Mouse (Mus musculus): ENCODE results near the gene Hnrnpu. TPM values are rescaled to one million over a fixed set of nuclear protein-coding genes. Genes with fewer than 3 reads are reported as not detected.
A peak's percentile ranks its signal among the peaks of the same experiment; 100 is the strongest.

Gene Hnrnpu
- polyA plus RNA-seq (2012; rRNA removed): 37.7 and 51.6 TPM in 2 replicates

DNA sequence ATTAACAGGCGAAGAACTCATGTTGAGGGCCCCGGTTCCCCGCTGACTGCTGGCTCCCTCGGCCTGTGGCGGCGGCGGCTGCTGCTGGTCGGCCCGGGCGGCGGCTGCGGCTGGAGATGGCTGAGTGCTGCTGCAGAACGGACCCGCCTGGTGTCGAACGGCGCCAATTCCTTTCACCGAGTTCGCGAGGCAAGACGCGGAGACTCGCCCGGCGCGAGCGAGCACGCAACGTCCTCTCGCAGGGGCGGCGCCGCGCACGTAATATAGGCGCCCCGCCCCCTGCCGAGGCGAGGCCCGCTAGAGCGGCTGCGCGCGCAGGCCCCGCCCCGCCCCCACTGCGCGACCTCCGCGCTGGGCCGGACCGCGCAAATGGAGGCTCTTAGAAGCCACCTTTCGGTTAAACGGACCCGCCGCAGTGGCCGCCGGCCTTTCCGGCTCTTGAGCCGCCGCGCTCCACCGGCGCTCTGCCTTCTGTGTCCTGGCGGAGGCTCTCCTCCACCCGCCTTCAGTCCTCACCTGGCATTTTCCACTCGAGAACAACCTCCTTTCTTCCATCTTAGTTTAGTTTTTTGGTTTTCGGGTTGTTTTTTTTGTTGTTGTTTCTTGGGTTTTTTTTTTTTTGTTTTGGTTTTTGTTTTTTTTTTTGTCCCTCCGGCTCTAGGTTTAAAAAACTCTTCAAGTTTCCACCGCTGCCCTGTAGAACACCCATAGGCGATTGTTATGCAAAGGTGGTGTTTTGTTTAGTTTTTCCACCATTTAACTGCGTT is at the start of gene Hnrnpu:
TSS of gene Hnrnpu (minus strand) at position 247 of the 767 bp plus-strand sequence.
- peak; percentile 98 for DNase-seq
- Histone ChIP-seq H3K36me3 (ENCODE audit: control insufficient read depth, insufficient read depth, low read length) (peaks cover 7% of the 10 kb centered on the region), H3K4me3 (ENCODE audit: insufficient read depth, low read depth, low read length) (peak within 1 kb of the TSS; percentile 100), H3K27ac (ENCODE audit: insufficient read depth, low read depth, low read length) (peak within 1 kb of the TSS; percentile 98), H3K4me1 (ENCODE audit: control insufficient read depth, insufficient read depth, low read length) (peaks cover 5% of the 10 kb centered on the region; the same call in 1 of the 2 replicates), H3K27me3 (replicated peaks; ENCODE audit: control insufficient read depth, insufficient read depth, low read length) (no peaks in the 10 kb centered on the region)
- TF ChIP-seq CTCF (conservative IDR thresholded peaks at IDR 0.05; ENCODE audit: insufficient read depth, insufficient read length, low read depth, low read length): no peak
- peak; percentile 96 for TF ChIP-seq POLR2A (IDR thresholded peaks at IDR 0.05; ENCODE audit: low read depth, low read length)
- under 1% methylated on average over 72 of the region's 73 CpGs for WGBS

- no peaks in the 10 kb centered on the region for H3K36me3 ChIP-seq (ENCODE audit: control insufficient read depth, insufficient read depth, low read length)
- DNase-seq: no peak
- no peak for TF ChIP-seq CTCF (conservative IDR thresholded peaks at IDR 0.05; ENCODE audit: insufficient read depth, insufficient read length, low read depth, low read length)
- no peak for TF ChIP-seq POLR2A (IDR thresholded peaks at IDR 0.05; ENCODE audit: low read depth, low read length)
- no peaks in the 10 kb centered on the region for H3K4me1 ChIP-seq (ENCODE audit: control insufficient read depth, insufficient read depth, low read length)
- H3K4me3 ChIP-seq (ENCODE audit: insufficient read depth, low read depth, low read length): no peak overlapping the region
- H3K27me3 ChIP-seq (replicated peaks; ENCODE audit: control insufficient read depth, insufficient read depth, low read length): no peaks in the 10 kb centered on the region
- no peak overlapping the region for H3K27ac ChIP-seq (ENCODE audit: insufficient read depth, low read depth, low read length)
Measured at GRCm38 (mm10) chr1:178382165-178382564, 44.6 kb upstream of the Hnrnpu start.

DNA sequence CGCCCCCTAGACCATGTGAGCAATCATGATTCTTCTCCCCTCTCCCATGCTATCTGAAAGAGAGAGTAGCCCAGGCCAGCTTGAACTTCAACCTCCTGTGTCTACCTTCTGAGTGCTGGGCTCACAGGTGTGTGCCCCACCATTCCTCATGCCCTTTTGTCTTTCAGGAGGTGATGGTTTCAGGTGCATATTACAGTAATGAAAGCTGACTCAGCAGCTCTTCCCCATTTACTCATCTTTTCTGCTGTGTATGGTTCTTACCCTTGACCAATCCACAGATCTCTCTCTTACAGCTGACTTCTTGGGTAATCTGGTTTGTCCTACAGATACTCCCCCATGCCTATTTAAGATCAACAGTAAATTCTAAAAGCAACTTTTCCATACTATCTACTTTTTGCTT is 41.6 kb upstream of the Hnrnpu start:
- TF ChIP-seq CTCF (conservative IDR thresholded peaks at IDR 0.05; ENCODE audit: insufficient read depth, insufficient read length, low read depth, low read length): no peak
- no peak for TF ChIP-seq POLR2A (IDR thresholded peaks at IDR 0.05; ENCODE audit: low read depth, low read length)
- WGBS: 100% methylated on average over 1 of the region's 1 CpGs
- Histone ChIP-seq H3K4me3 (ENCODE audit: insufficient read depth, low read depth, low read length) (no peak overlapping the region), H3K27me3 (replicated peaks; ENCODE audit: control insufficient read depth, insufficient read depth, low read length) (no peaks in the 10 kb centered on the region), H3K27ac (ENCODE audit: insufficient read depth, low read depth, low read length) (no peak overlapping the region), H3K36me3 (ENCODE audit: control insufficient read depth, insufficient read depth, low read length) (no peaks in the 10 kb centered on the region), H3K4me1 (ENCODE audit: control insufficient read depth, insufficient read depth, low read length) (no peaks in the 10 kb centered on the region)
- no peak for DNase-seq

- DNase-seq: no peak
- H3K4me3 ChIP-seq (ENCODE audit: insufficient read depth, low read depth, low read length): no peak overlapping the region
- no peaks in the 10 kb centered on the region for H3K4me1 ChIP-seq (ENCODE audit: control insufficient read depth, insufficient read depth, low read length)
- no peak for TF ChIP-seq CTCF (conservative IDR thresholded peaks at IDR 0.05; ENCODE audit: insufficient read depth, insufficient read length, low read depth, low read length)
- TF ChIP-seq POLR2A (IDR thresholded peaks at IDR 0.05; ENCODE audit: low read depth, low read length): no peak
- no peaks in the 10 kb centered on the region for H3K27me3 ChIP-seq (replicated peaks; ENCODE audit: control insufficient read depth, insufficient read depth, low read length)
- WGBS: 82% methylated on average over 3 of the region's 3 CpGs
- no peaks in the 10 kb centered on the region for H3K36me3 ChIP-seq (ENCODE audit: control insufficient read depth, insufficient read depth, low read length)
- no peak overlapping the region for H3K27ac ChIP-seq (ENCODE audit: insufficient read depth, low read depth, low read length)
Measured at GRCm38 (mm10) chr1:178378115-178378514, 40.5 kb upstream of the Hnrnpu start.

DNA sequence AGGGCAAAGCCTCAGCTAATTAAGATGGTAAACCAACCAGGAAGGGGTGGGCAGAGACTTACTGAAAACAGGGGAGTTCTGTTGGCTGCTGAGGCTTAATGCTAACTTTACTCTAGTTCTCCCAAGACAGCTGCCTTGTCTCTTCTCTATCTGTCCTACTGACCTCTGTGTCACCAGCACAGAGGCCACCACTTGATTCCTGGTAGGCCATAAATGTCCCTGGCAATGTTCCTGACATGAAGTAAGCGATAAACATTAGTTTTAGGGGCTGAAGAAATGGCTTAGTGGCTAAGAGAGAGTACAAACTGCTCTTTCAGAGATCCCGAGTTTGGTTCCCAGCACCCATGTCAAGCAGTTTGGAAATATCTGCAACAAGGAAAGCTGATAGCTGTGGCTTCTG is 39.3 kb upstream of the Hnrnpu start:
- Histone ChIP-seq H3K27me3 (replicated peaks; ENCODE audit: control insufficient read depth, insufficient read depth, low read length) (no peaks in the 10 kb centered on the region), H3K36me3 (ENCODE audit: control insufficient read depth, insufficient read depth, low read length) (no peaks in the 10 kb centered on the region), H3K4me1 (ENCODE audit: control insufficient read depth, insufficient read depth, low read length) (no peaks in the 10 kb centered on the region), H3K4me3 (ENCODE audit: insufficient read depth, low read depth, low read length) (no peak overlapping the region), H3K27ac (ENCODE audit: insufficient read depth, low read depth, low read length) (no peak overlapping the region)
- TF ChIP-seq POLR2A (IDR thresholded peaks at IDR 0.05; ENCODE audit: low read depth, low read length): no peak
- no peak for TF ChIP-seq CTCF (conservative IDR thresholded peaks at IDR 0.05; ENCODE audit: insufficient read depth, insufficient read length, low read depth, low read length)
- DNase-seq: peak; percentile 25
- WGBS: 64% methylated on average over 2 of the region's 2 CpGs

DNA sequence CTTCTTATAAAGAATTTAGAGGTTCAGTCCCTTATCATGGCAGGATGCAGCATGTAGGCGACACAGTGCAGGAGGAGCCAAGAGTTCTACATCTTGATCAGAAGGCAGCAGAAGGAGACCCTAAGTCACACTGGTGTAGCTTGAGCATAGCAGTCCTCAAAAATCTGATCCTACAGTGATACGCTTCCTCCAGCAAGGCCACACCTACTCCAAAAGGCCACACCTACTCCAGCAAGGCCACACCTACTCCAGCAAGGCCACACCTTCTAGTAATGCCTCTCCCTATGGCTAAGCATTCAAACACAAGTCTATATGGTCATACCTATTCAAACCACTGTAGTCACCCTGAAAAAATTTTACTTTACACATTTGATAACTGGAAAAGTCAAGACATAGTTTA is 38.5 kb upstream of the Hnrnpu start:
- no peak overlapping the region for H3K27ac ChIP-seq (ENCODE audit: insufficient read depth, low read depth, low read length)
- H3K27me3 ChIP-seq (replicated peaks; ENCODE audit: control insufficient read depth, insufficient read depth, low read length): no peaks in the 10 kb centered on the region
- no peak for DNase-seq
- no peaks in the 10 kb centered on the region for H3K36me3 ChIP-seq (ENCODE audit: control insufficient read depth, insufficient read depth, low read length)
- WGBS: 91% methylated on average over 2 of the region's 2 CpGs
- TF ChIP-seq POLR2A (IDR thresholded peaks at IDR 0.05; ENCODE audit: low read depth, low read length) (no peak), CTCF (conservative IDR thresholded peaks at IDR 0.05; ENCODE audit: insufficient read depth, insufficient read length, low read depth, low read length) (no peak)
- H3K4me3 ChIP-seq (ENCODE audit: insufficient read depth, low read depth, low read length): no peak overlapping the region
- H3K4me1 ChIP-seq (ENCODE audit: control insufficient read depth, insufficient read depth, low read length): no peaks in the 10 kb centered on the region

DNA sequence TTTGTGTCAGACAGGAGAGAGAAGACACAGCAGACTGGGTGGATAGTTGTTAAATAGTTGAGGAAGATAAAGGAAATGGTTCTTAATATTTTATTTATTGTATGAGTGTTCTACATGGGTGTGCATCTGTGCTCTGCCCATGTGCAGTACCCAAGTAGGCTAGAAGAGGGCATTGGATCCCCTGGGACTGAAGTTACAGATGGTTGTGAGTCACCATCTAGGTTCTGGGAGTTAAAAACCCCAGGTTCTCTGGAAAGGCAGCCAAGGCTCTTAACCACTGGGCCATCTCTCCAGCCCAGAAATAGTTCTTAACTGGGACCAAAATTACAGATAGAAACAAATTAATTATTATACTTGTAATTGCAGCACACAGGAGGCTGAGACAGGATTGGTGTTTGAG is 37.8 kb upstream of the Hnrnpu start:
- Histone ChIP-seq H3K36me3 (ENCODE audit: control insufficient read depth, insufficient read depth, low read length) (no peaks in the 10 kb centered on the region), H3K4me3 (ENCODE audit: insufficient read depth, low read depth, low read length) (no peak overlapping the region), H3K27ac (ENCODE audit: insufficient read depth, low read depth, low read length) (no peak overlapping the region), H3K4me1 (ENCODE audit: control insufficient read depth, insufficient read depth, low read length) (no peaks in the 10 kb centered on the region), H3K27me3 (replicated peaks; ENCODE audit: control insufficient read depth, insufficient read depth, low read length) (no peaks in the 10 kb centered on the region)
- TF ChIP-seq POLR2A (IDR thresholded peaks at IDR 0.05; ENCODE audit: low read depth, low read length): no peak
- TF ChIP-seq CTCF (conservative IDR thresholded peaks at IDR 0.05; ENCODE audit: insufficient read depth, insufficient read length, low read depth, low read length): no peak
- DNase-seq: no peak
